Mouse (Mus musculus): Measurements from ENCODE around the gene Emb. TPM values are rescaled to one million over a fixed set of nuclear protein-coding genes. Genes with fewer than 3 reads are reported as not detected.

Emb gene
- total RNA-seq, 2 experiments from 2014 or later = 31.2 to 31.8 TPM

GRCm38 (mm10) chr13:117223125-117223524 is 14.8 kb downstream of the Emb start:
- H3K27ac ChIP-seq = no peak overlapping the region
- intact Hi-C loops (cut with DNase I) = no loop called here
- no peak overlapping the region for H3K4me3 ChIP-seq
- TF ChIP-seq CTCF (IDR thresholded peaks at IDR 0.05) = no peak
- DNase-seq (ENCODE audit: extremely low spot score in 1 of 2, low spot score in 2 of 2) = no peak

- intact Hi-C loops (cut with DNase I) = no loop called here
- no peak for TF ChIP-seq CTCF (IDR thresholded peaks at IDR 0.05)
- no peak for DNase-seq (ENCODE audit: extremely low spot score in 1 of 2, low spot score in 2 of 2)
- Histone ChIP-seq H3K4me3 (no peak overlapping the region), H3K27ac (no peak overlapping the region)
Measured at GRCm38 (mm10) chr13:117224901-117225300, 16.6 kb downstream of the Emb start.

- no peak for DNase-seq (ENCODE audit: extremely low spot score in 1 of 2, low spot score in 2 of 2)
- H3K27ac ChIP-seq = no peak overlapping the region
- H3K4me3 ChIP-seq = no peak overlapping the region
- TF ChIP-seq CTCF (IDR thresholded peaks at IDR 0.05) = no peak
- intact Hi-C loops (cut with DNase I) = no loop called here
Measured at GRCm38 (mm10) chr13:117225561-117225960, 17.2 kb downstream of the Emb start.

GRCm38 (mm10) chr13:117230371-117231110 is 22.2 kb downstream of the Emb start:
- no peak overlapping the region for H3K4me3 ChIP-seq
- no peak overlapping the region for H3K27ac ChIP-seq
- TF ChIP-seq CTCF (IDR thresholded peaks at IDR 0.05) = no peak
- intact Hi-C loops (cut with DNase I) = no loop called here
- DNase-seq (ENCODE audit: extremely low spot score in 1 of 2, low spot score in 2 of 2) = peak in 1 of 2 experiments; percentile 5

- Histone ChIP-seq H3K27ac (no peak overlapping the region), H3K4me3 (no peak overlapping the region)
- no peak for TF ChIP-seq CTCF (IDR thresholded peaks at IDR 0.05)
- intact Hi-C loops (cut with DNase I) = no loop called here
- DNase-seq (ENCODE audit: extremely low spot score in 1 of 2, low spot score in 2 of 2) = peak in 1 of 2 experiments; percentile 6
Measured at GRCm38 (mm10) chr13:117233808-117234207, 25.5 kb downstream of the Emb start.

GRCm38 (mm10) chr13:117234486-117234885 is 26.1 kb downstream of the Emb start:
- no peak for TF ChIP-seq CTCF (IDR thresholded peaks at IDR 0.05)
- no peak overlapping the region for H3K27ac ChIP-seq
- intact Hi-C loops (cut with DNase I) = no loop called here
- no peak for DNase-seq (ENCODE audit: extremely low spot score in 1 of 2, low spot score in 2 of 2)
- H3K4me3 ChIP-seq = no peak overlapping the region

GRCm38 (mm10) chr13:117235530-117236212 is 27.3 kb downstream of the Emb start:
- no peak for TF ChIP-seq CTCF (IDR thresholded peaks at IDR 0.05)
- H3K27ac ChIP-seq = peak overlapping the region; percentile 62; the same call in 1 of the 2 replicates
- H3K4me3 ChIP-seq = no peak overlapping the region
- intact Hi-C loops (cut with DNase I) = no loop called here
- DNase-seq (ENCODE audit: extremely low spot score in 1 of 2, low spot score in 2 of 2) = peak in 1 of 2 experiments; percentile 38

- Histone ChIP-seq H3K4me3 (no peak overlapping the region), H3K27ac (no peak overlapping the region)
- intact Hi-C loops (cut with DNase I) = no loop called here
- TF ChIP-seq CTCF (IDR thresholded peaks at IDR 0.05) = no peak
- DNase-seq (ENCODE audit: extremely low spot score in 1 of 2, low spot score in 2 of 2) = no peak
Measured at GRCm38 (mm10) chr13:117237111-117237510, 28.8 kb downstream of the Emb start.

- Histone ChIP-seq H3K4me3 (no peak overlapping the region), H3K27ac (no peak overlapping the region)
- no peak for TF ChIP-seq CTCF (IDR thresholded peaks at IDR 0.05)
- DNase-seq (ENCODE audit: extremely low spot score in 1 of 2, low spot score in 2 of 2) = no peak
- intact Hi-C loops (cut with DNase I) = no loop called here
Measured at GRCm38 (mm10) chr13:117242063-117242462, 33.7 kb downstream of the Emb start.

GRCm38 (mm10) chr13:117242621-117243020 is 34.3 kb downstream of the Emb start:
- no peak for DNase-seq (ENCODE audit: extremely low spot score in 1 of 2, low spot score in 2 of 2)
- TF ChIP-seq CTCF (IDR thresholded peaks at IDR 0.05) = no peak
- H3K27ac ChIP-seq = no peak overlapping the region
- H3K4me3 ChIP-seq = no peak overlapping the region
- intact Hi-C loops (cut with DNase I) = no loop called here

- no peak for DNase-seq (ENCODE audit: extremely low spot score in 1 of 2, low spot score in 2 of 2)
- no peak for TF ChIP-seq CTCF (IDR thresholded peaks at IDR 0.05)
- no peak overlapping the region for H3K4me3 ChIP-seq
- intact Hi-C loops (cut with DNase I) = no loop called here
- no peak overlapping the region for H3K27ac ChIP-seq
Measured at GRCm38 (mm10) chr13:117260704-117261103, 52.4 kb downstream of the Emb start.

GRCm38 (mm10) chr13:117266156-117266555 is 57.8 kb downstream of the Emb start:
- Histone ChIP-seq H3K4me3 (no peak overlapping the region), H3K27ac (no peak overlapping the region)
- no peak for DNase-seq (ENCODE audit: extremely low spot score in 1 of 2, low spot score in 2 of 2)
- no peak for TF ChIP-seq CTCF (IDR thresholded peaks at IDR 0.05)
- intact Hi-C loops (cut with DNase I) = no loop called here
